Mouse (Mus musculus): Measurements from ENCODE around the gene Stum.

DNA sequence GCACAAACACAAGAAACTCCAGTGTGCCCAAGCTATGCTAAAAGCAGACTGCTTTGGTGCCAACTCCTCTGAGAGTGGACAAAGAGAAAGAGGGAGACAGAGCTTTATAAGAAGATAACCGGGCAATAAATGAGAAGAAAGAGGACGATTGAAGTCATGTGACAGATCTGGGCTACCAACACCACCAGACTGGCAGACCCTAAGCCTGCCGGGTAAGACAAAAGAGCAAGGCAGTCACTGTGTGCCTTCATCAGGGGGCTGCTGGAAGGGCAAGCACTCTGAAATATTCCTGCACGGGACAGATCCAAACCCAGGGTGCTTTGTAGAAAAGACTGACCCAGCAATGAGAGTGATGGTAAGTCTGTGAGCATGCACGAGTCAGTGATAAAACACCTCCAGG lies 20.2 kb upstream of the Stum start:
- TF ChIP-seq CTCF (IDR thresholded peaks at IDR 0.05; ENCODE audit: borderline replicate concordance, extremely low read depth, insufficient read depth, insufficient read length) (no peak), POLR2A (IDR thresholded peaks at IDR 0.05; ENCODE audit: borderline replicate concordance, extremely low read depth, insufficient read depth, insufficient read length, poor library complexity, severe bottlenecking) (no peak)

Measured in brain, embryonic 14.5 days (tissue).